Mouse (Mus musculus): ENCODE results near the gene Pip4k2a. TPM values are rescaled to one million over a fixed set of nuclear protein-coding genes. Genes with fewer than 3 reads are reported as not detected.
A peak's percentile ranks its signal among the peaks of the same experiment; 100 is the strongest.

The Pip4k2a gene
- polyA plus RNA-seq, 1 experiment from 2014 or later = 13.5 TPM

DNA sequence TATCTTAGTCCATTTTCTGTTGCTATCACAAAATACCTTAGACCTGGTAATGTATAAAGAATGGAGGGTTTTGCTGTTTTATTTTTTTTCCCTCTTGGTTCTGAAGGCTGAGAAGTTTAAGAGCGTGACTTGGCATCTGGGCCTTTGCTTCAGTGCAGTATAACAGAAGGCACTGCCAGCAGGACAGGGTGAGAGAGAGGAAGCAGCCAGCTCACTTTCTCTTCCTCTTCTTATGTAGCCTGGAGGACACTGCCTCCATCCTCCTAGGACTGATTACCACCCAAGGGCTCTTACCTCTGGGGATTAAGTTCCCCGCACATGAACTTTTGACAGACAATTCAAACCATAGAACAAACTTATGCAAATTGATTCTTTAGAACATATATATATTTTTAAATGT is 181.9 kb downstream of the Pip4k2a start:
- Histone ChIP-seq H3K4me3 (ENCODE audit: low read depth, low read length) (no peak overlapping the region), H3K27me3 (ENCODE audit: control insufficient read depth, insufficient read depth, low read depth, low read length) (no peaks in the 10 kb centered on the region), H3K9ac (ENCODE audit: low read depth, low read length) (no peak overlapping the region), H3K9me3 (replicated peaks; ENCODE audit: control insufficient read depth, low read length) (no peaks in the 10 kb centered on the region), H3K27ac (ENCODE audit: low read length) (no peak overlapping the region), H3K36me3 (ENCODE audit: control insufficient read depth, insufficient read depth) (no peaks in the 10 kb centered on the region), H3K4me1 (ENCODE audit: control insufficient read depth, low read depth, low read length) (no peaks in the 10 kb centered on the region), H3K4me2 (ENCODE audit: low read depth, low read length) (no peak overlapping the region)
- ATAC-seq (ENCODE audit: low read depth) = no peak
- 61% methylated on average over 2 of the region's 2 CpGs for WGBS (ENCODE audit: insufficient replicate concordance)

DNA sequence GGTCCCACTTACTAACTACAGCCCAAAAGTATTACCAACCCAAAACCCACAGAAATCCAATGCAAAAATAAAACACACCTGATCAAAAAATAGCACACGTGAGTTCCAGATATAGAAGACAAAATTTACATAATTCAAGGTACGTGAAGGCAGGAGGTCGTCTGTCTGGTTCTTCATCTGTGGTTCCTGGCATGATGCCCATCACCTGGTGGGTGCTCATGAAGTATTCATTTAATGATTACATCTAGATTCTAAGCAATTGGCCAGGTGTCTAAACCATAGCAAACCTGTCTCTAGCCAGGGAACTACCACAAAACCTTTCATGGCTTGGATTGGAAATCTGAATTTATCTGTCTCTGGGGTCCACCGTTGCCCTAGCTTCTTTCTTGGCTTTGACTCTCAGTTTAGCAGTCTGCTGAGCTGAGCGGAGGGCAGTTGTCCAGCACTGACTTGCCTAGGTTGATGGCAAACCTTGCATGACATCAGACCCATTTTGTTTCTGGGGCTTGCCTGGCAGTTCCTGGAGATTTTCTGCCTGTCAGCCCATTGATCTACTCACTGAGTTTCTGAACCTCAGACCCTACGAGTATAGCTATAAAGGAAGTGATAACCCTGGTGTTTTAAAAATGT is 182.5 kb downstream of the Pip4k2a start:
- no peak for ATAC-seq (ENCODE audit: low read depth)
- Histone ChIP-seq H3K36me3 (ENCODE audit: control insufficient read depth, insufficient read depth) (no peaks in the 10 kb centered on the region), H3K27ac (ENCODE audit: low read length) (no peak overlapping the region), H3K4me3 (ENCODE audit: low read depth, low read length) (no peak overlapping the region), H3K4me2 (ENCODE audit: low read depth, low read length) (no peak overlapping the region), H3K27me3 (ENCODE audit: control insufficient read depth, insufficient read depth, low read depth, low read length) (no peaks in the 10 kb centered on the region), H3K9me3 (replicated peaks; ENCODE audit: control insufficient read depth, low read length) (no peaks in the 10 kb centered on the region), H3K4me1 (ENCODE audit: control insufficient read depth, low read depth, low read length) (no peaks in the 10 kb centered on the region), H3K9ac (ENCODE audit: low read depth, low read length) (no peak overlapping the region)
- WGBS (ENCODE audit: insufficient replicate concordance) = 58% methylated on average over 6 of the region's 6 CpGs

DNA sequence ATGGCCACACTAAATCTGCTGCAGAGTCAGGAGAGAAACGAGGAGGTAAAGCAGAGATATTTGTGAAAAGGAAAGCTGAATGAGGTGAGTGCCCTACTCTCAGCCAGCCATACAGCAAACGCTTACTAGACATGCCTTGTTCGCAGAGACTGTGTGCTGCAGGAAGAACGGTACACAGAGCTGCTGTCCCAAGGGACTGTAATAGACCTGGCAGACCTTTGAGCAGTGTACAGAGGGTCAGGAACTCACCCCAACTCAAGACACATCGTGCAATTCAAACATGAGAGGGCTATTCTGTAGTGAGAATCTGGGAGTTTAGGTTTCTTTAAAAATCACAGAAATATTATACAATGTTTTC is 183.5 kb downstream of the Pip4k2a start:
- no peaks in the 10 kb centered on the region for H3K27me3 ChIP-seq (ENCODE audit: control insufficient read depth, insufficient read depth, low read depth, low read length)
- no peaks in the 10 kb centered on the region for H3K9me3 ChIP-seq (replicated peaks; ENCODE audit: control insufficient read depth, low read length)
- 47% methylated on average over 5 of the region's 5 CpGs for WGBS (ENCODE audit: insufficient replicate concordance)
- no peak overlapping the region for H3K9ac ChIP-seq (ENCODE audit: low read depth, low read length)
- H3K4me1 ChIP-seq (ENCODE audit: control insufficient read depth, low read depth, low read length) = no peaks in the 10 kb centered on the region
- H3K27ac ChIP-seq (ENCODE audit: low read length) = no peak overlapping the region
- H3K4me3 ChIP-seq (ENCODE audit: low read depth, low read length) = no peak overlapping the region
- no peak for ATAC-seq (ENCODE audit: low read depth)
- no peaks in the 10 kb centered on the region for H3K36me3 ChIP-seq (ENCODE audit: control insufficient read depth, insufficient read depth)
- no peak overlapping the region for H3K4me2 ChIP-seq (ENCODE audit: low read depth, low read length)

DNA sequence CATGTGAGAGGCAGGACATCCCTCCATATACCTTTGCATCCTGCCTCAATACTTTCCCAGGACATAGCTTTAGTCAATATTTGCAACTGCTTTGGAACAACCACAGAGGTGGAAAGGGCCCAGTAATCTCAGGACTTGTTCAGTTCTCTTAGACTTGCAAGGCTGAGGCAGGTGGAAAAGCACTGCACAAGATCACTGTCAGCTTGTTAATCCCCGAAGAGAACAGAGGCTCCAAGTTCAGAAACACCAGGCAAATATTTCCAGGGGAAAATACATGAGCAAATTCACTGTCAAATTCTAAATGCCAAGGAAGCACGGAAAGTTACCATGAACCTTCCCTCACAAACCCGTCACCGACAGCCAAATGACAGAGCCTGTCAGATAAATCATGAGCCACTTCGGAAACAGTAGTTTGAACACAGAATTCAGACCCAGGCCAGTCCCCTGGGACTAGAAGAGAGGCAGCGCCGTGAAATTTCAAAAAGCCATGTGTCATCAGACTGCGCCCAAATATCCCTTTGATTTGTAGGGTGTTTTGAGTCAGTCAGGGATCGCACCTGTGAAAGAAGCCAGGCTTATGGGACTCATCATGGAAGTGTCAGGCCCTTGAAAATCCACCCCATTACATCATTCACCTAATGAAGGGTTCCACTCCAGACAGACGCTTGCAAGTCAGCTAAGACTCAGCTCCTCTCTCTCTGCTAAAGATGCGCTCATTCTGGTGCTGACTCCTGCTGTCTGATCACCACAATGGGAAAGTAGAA is 184.1 kb downstream of the Pip4k2a start:
- Histone ChIP-seq H3K4me2 (ENCODE audit: low read depth, low read length) (no peak overlapping the region), H3K9me3 (replicated peaks; ENCODE audit: control insufficient read depth, low read length) (no peaks in the 10 kb centered on the region), H3K36me3 (ENCODE audit: control insufficient read depth, insufficient read depth) (no peaks in the 10 kb centered on the region), H3K27me3 (ENCODE audit: control insufficient read depth, insufficient read depth, low read depth, low read length) (no peaks in the 10 kb centered on the region), H3K27ac (ENCODE audit: low read length) (no peak overlapping the region), H3K4me3 (ENCODE audit: low read depth, low read length) (no peak overlapping the region), H3K4me1 (ENCODE audit: control insufficient read depth, low read depth, low read length) (no peaks in the 10 kb centered on the region), H3K9ac (ENCODE audit: low read depth, low read length) (no peak overlapping the region)
- no peak for ATAC-seq (ENCODE audit: low read depth)
- WGBS (ENCODE audit: insufficient replicate concordance) = 63% methylated on average over 11 of the region's 11 CpGs

DNA sequence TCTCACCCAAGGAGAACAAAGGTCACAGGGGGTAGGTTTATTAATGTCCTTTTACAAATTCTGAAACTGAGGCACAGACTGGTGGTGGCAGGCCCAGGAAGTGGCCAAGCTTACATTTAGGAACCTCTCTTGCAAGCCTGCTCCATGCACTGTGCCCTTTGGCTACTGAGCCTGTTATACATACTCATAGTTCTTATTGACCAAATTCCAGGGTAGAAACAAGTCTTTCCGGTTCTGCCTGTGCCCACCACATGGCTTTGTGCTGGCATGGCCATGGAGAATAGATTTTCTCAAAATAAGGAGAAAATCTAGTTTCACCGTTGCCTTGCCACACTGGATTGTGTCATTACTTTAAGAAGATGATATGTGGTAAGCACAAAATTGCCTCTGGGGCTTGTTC is 190.0 kb downstream of the Pip4k2a start:
- WGBS (ENCODE audit: insufficient replicate concordance) = 50% methylated on average over 2 of the region's 2 CpGs
- no peaks in the 10 kb centered on the region for H3K36me3 ChIP-seq (ENCODE audit: control insufficient read depth, insufficient read depth)

DNA sequence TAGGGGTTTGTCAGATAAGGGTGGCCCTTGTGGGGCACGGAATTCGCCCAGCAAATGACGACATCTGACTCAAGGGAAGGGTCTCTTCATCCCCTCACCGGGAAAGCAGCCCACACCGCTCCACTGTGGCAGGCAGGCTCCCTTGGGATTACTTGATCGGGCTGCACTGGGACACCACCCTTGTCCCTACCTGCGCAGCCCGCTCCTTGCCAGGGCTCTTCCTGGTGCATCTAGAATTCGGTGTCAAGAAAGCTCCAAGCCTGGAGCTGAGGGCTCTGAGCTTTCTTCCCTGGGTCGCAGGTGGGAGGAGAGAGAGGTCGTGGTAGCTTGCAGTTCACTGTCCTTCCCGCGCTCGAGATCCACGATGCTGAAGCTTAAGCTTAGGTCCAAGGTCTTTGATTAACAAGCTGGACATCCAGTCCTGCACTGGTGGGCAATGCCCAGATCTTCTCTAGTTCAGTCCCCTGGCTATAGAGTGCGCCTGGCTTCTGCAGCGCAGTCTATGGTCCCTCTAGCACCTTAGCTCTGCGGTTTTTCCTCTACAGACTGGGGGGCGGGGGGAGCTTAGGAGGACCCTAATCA is 196.6 kb downstream of the Pip4k2a start:
- ATAC-seq (ENCODE audit: low read depth) = no peak
- WGBS (ENCODE audit: insufficient replicate concordance) = 5% methylated on average over 19 of the region's 19 CpGs
- Histone ChIP-seq H3K9me3 (replicated peaks; ENCODE audit: control insufficient read depth, low read length) (no peaks in the 10 kb centered on the region), H3K4me2 (ENCODE audit: low read depth, low read length) (no peak overlapping the region), H3K4me3 (ENCODE audit: low read depth, low read length) (no peak overlapping the region), H3K4me1 (ENCODE audit: control insufficient read depth, low read depth, low read length) (no peaks in the 10 kb centered on the region; the same call in 1 of the 2 replicates), H3K9ac (ENCODE audit: low read depth, low read length) (no peak overlapping the region), H3K27me3 (ENCODE audit: control insufficient read depth, insufficient read depth, low read depth, low read length) (peaks cover 57% of the 10 kb centered on the region), H3K27ac (ENCODE audit: low read length) (no peak overlapping the region), H3K36me3 (ENCODE audit: control insufficient read depth, insufficient read depth) (no peaks in the 10 kb centered on the region)

More for the DNA sequence above, 190.0 kb downstream of the Pip4k2a start:
- Histone ChIP-seq H3K4me2 (ENCODE audit: low read depth, low read length) (no peak overlapping the region), H3K4me1 (ENCODE audit: control insufficient read depth, low read depth, low read length) (no peaks in the 10 kb centered on the region), H3K27ac (ENCODE audit: low read length) (no peak overlapping the region), H3K9me3 (replicated peaks; ENCODE audit: control insufficient read depth, low read length) (no peaks in the 10 kb centered on the region), H3K4me3 (ENCODE audit: low read depth, low read length) (no peak overlapping the region), H3K9ac (ENCODE audit: low read depth, low read length) (no peak overlapping the region), H3K27me3 (ENCODE audit: control insufficient read depth, insufficient read depth, low read depth, low read length) (peaks cover 3% of the 10 kb centered on the region; the same call in 1 of the 2 replicates)
- no peak for ATAC-seq (ENCODE audit: low read depth)

DNA sequence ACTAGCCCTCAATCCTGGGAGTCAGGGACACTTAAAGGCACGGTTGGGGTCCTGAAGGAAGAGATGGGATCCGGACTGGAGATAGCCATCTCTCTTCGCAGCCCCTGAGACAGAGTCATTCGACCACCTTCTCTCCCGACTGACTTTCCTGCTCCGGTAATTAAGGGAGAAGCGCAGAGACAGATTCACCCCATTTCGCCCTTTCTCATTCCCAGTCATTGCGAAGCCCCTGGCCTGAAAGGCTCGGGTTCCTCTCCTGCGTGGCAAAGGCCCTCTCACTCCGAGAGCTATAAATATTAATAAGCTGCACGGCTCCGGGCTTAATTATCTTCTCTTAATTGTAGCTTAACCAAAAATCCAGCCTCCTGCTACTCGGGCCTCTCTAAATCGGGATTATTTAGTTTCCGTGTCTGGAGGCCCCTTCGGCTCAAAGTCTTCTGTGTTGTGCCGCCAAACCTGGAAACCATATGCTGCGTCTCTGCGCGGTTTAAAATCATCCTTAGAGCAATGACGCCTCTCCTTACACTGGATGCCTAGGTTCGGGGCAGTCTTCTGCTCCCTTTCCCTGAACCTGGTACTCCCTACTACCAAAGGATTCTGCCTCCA is 197.2 kb downstream of the Pip4k2a start:
- H3K9ac ChIP-seq (ENCODE audit: low read depth, low read length) = no peak overlapping the region
- no peak overlapping the region for H3K27ac ChIP-seq (ENCODE audit: low read length)
- peaks cover 57% of the 10 kb centered on the region for H3K27me3 ChIP-seq (ENCODE audit: control insufficient read depth, insufficient read depth, low read depth, low read length)
- H3K36me3 ChIP-seq (ENCODE audit: control insufficient read depth, insufficient read depth) = no peaks in the 10 kb centered on the region
- ATAC-seq (ENCODE audit: low read depth) = no peak
- H3K9me3 ChIP-seq (replicated peaks; ENCODE audit: control insufficient read depth, low read length) = no peaks in the 10 kb centered on the region
- H3K4me2 ChIP-seq (ENCODE audit: low read depth, low read length) = peak overlapping the region; percentile 39; the same call in 1 of the 2 replicates
- no peaks in the 10 kb centered on the region; the same call in 1 of the 2 replicates for H3K4me1 ChIP-seq (ENCODE audit: control insufficient read depth, low read depth, low read length)
- WGBS (ENCODE audit: insufficient replicate concordance) = 2% methylated on average over 24 of the region's 24 CpGs
- H3K4me3 ChIP-seq (ENCODE audit: low read depth, low read length) = peak overlapping the region; percentile 23

DNA sequence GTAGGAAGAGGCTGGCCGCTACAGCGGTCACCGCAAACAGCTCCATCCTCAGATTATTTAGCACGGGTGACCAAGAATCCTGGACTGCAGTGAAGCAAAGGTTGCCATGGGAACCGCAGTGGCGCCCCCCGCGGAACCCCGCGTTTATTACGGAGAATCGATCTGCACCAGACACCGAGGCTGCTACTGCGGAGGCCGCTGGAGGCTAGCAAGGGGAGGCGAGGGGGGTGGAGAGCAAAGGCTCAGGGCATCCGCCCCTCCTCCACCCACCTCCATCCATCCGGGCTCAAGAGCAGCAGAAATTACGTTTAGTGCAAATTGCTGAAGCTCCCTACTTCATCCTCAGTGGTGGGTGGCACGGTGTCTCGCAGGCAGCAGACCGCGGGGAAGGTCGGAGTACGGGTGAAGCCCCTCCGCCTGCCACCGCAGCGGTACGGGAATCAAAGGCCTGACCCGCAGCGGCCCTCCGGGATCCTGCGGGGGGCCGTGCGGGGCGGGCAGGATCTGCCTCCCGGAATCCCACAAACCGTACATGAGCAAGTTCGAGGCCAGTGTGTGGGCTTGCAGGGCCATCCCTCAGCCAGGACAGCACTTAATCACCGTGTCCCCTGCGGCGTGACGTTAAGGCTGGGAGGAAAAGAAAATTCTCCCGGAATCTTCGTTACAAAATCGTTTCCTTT is 197.8 kb downstream of the Pip4k2a start:
- Histone ChIP-seq H3K4me2 (ENCODE audit: low read depth, low read length) (peak overlapping the region; percentile 39), H3K27ac (ENCODE audit: low read length) (no peak overlapping the region), H3K4me1 (ENCODE audit: control insufficient read depth, low read depth, low read length) (no peaks in the 10 kb centered on the region; the same call in 1 of the 2 replicates), H3K9me3 (replicated peaks; ENCODE audit: control insufficient read depth, low read length) (no peaks in the 10 kb centered on the region), H3K4me3 (ENCODE audit: low read depth, low read length) (peak overlapping the region; percentile 23), H3K36me3 (ENCODE audit: control insufficient read depth, insufficient read depth) (no peaks in the 10 kb centered on the region), H3K9ac (ENCODE audit: low read depth, low read length) (no peak overlapping the region), H3K27me3 (ENCODE audit: control insufficient read depth, insufficient read depth, low read depth, low read length) (peaks cover 57% of the 10 kb centered on the region)
- ATAC-seq (ENCODE audit: low read depth) = no peak
- WGBS (ENCODE audit: insufficient replicate concordance) = under 1% methylated on average over 46 of the region's 46 CpGs
